Mouse (Mus musculus) spleen, embryonic (tissue): ENCODE results near the gene Kif21b.

Source experiments
- CTCF ChIA-PET: fragments of 350-600 bp; sonication (Branson Sonifier 250); formaldehyde crosslinking; loops from one replicate; lab custom pipeline; 2022; lab: Charles Lee

The Kif21b gene

DNA sequence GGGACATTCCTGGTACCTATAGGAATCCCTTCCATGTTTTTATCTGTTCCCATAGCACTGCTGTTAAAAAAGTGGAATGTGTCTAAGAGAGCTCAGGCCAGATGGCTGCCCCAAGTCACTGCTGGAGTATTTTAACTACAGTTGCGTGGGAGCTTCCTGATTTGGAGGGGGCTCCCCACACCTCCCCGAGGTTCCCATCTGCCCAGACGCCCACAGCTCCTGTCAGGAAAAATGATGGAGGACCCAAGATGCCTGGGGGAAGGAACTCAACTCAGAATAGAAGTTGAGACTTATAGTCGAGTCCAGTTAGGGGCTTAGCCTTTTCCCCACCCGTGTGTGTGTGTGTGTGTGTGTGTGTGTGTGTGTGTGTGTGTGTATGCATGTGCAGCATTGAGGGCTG lies 2.8 kb upstream of the Kif21b start:
- CTCF ChIA-PET = interaction anchor here (0.7 to 1.7 kb wide), 3 partner anchors 13 to 213 kb away, joined by 4 to 8 read pairs (median 4); no protein-coding TSS in a partner anchor

DNA sequence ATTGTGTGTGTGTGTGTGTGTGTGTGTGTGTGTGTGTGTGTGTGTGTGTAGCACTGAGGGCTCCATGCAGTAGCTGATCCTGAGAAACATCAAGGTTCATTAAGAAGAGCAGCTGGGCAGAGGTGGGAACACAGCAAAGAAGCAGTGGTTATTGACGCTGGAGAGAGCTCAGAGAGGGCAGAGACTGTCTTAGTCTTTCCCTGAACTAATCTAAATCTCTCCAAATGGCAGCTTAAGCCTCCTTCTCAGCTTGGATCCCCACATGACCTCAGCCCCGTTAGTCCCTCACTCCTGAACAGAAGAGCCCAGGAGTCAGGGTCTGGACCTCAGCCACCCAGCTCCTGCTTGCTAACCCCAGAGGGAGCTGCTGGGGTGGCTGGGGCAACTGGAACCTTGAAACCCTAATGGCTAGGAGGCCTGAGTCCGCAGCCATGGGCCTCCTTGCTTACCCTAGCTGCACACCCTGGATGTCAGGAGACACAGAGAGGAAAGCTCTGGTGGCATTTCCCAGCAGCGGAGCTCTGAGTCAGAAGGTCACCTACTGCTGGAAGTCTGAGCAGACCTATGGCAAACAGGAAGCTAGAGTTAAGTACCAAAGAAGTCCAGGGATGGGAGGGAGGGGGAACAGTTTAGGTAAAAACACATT lies 2.1 kb upstream of the Kif21b start:
- CTCF ChIA-PET = interaction anchor here (0.5 to 2.4 kb wide), 4 partner anchors 10 to 53 kb away, joined by 4 to 8 read pairs (median 4); no protein-coding TSS in a partner anchor

DNA sequence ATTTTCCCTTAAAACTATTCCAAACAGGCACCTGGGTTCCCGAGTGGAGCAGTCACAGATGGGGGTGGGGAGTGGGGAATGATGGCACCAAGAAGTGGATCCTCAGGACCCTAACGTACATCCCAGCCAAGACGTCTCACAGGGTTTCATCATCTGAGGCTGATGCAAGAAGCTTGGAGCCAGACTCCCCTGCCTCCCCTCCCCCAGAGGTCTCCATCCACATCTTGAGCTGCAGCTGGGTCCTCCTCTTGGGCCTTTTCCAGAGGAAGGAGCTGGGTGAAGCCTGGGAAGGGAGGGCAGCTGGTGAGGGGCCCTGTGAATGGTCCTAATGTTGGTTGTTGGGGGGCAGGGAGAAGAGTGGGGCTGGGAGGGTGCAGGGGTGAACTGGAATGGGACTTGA lies 1.1 kb upstream of the Kif21b start:
- CTCF ChIA-PET = interaction anchor here (0.6 to 2.4 kb wide), 4 partner anchors 9 to 15 kb away, joined by 4 to 8 read pairs (median 4); no protein-coding TSS in a partner anchor

GRCm38 (mm10) chr1:136131603-136132291 lies 558 bp downstream of the Kif21b start:
- CTCF ChIA-PET = no interaction called here

GRCm38 (mm10) chr1:136132386-136133201 lies 1.4 kb downstream of the Kif21b start:
- CTCF ChIA-PET = no interaction called here

DNA sequence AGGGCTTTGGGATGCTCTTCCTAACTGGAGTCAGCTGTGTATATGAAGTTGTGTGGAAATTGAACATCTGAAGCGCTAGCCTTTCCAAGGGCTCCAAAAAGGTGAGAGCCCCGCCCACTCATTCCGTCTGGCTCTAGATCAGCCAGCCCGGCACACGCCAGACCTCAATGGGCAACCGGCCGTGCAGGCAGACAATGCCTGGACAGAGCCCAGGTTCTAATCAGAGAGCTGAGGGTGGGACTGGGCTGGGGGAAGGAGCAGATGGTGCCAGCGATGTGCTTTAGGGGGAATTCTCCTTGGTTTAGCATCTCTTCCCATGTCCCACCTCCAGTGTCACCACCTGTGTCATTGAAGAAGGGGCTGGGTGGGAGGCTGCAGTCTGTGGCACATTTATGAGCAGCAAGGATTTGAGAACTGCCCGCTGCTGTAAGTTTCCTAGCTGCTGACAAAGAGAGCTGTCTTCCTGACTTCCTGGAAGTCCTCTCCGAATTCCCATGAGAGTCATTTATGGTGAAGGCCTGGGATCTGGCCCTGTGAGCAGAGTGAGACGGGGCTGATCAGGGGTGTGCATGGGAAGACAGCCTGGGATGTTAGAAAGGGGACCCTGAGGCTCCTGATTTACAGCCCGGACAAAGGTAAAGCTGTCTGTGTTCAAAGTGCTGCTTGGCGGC lies 2.5 kb downstream of the Kif21b start:
- CTCF ChIA-PET = no interaction called here

GRCm38 (mm10) chr1:136134547-136134946 lies 3.4 kb downstream of the Kif21b start:
- CTCF ChIA-PET = interaction anchor here (0.6 kb wide), 1 partner anchor 24 kb away, joined by 4 read pairs; no protein-coding TSS in a partner anchor

DNA sequence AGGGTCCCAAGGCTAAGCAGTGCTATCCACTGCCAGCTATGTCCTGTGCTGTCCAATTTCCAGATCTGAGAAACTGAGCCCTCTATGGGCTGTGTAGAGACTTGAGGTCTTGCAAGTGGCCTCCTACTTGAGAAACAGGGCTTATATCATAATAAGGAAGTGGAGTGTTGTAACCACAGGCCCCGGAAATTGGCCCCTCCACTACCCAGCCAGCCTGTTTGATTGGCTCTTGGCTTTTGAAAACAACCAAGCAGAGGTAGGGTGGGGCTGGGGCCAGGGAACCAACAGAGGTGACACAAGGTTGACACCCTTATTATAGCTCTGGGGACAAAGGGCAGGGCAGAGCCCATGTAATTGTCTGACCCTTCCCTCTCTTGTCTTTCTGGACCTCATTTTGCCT lies 3.9 kb downstream of the Kif21b start:
- CTCF ChIA-PET = no interaction called here

- CTCF ChIA-PET = no interaction called here
These were observed 4.7 kb downstream of the Kif21b start for GRCm38 (mm10) chr1:136135777-136136444.

- CTCF ChIA-PET = no interaction called here
These were observed 5.4 kb downstream of the Kif21b start for GRCm38 (mm10) chr1:136136547-136136946.

DNA sequence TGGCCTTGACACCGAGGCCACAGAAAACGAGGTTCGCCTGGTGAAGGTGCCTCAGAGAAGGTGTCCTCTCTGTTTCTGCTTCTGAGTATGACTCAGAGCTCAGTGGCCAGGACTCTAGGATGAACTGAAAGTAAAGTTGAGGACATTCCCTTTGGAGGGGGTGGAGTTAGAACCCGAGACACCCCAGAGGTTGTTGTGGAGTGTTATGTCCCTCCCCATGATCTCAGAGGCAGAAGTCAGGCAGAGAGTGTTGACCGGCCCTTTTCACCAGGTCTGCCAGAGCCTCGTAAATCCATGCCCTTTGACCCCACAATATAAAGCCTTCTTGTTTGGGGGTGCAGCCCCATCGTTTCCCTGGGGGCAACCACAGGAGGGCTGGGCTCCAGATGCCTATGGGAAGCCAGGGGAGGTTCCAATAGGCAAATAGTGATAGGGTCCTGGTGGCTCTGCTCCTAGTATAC lies 5.9 kb downstream of the Kif21b start:
- CTCF ChIA-PET = no interaction called here

DNA sequence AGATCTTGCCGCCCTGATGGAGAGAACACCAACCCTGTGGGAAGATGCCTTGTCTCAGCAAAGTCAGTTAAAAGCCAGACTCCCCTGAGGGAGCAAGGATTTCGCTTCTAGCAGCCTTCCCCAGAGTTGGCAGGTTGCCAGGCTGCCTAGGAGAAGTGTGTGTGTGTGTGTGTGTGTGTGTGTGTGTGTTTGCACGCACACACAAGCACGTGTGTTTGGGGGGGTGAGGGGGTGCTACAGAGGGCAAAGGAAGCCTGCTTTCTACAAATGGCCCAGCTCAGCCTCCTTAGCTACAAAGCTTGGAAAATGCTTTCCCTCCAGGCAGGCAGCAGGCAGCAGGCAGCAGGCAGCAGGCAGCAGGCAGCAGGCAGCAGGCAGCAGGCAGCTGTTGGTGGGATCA lies 6.4 kb downstream of the Kif21b start:
- CTCF ChIA-PET = no interaction called here

GRCm38 (mm10) chr1:136138191-136138830 lies 7.1 kb downstream of the Kif21b start:
- CTCF ChIA-PET = interaction anchor here (1.0 to 1.6 kb wide), 2 partner anchors 8 to 36 kb away, joined by 3 to 8 read pairs; no protein-coding TSS in a partner anchor

- CTCF ChIA-PET = interaction anchor here (1.6 kb wide), 1 partner anchor 10 kb away, joined by 8 read pairs; no protein-coding TSS in a partner anchor
These were observed 8.9 kb downstream of the Kif21b start for GRCm38 (mm10) chr1:136139990-136140640.

- CTCF ChIA-PET = interaction anchor here (0.8 kb wide), 1 partner anchor 24 kb away, joined by 3 read pairs; no protein-coding TSS in a partner anchor
These were observed 10.2 kb downstream of the Kif21b start for GRCm38 (mm10) chr1:136141176-136141950.

DNA sequence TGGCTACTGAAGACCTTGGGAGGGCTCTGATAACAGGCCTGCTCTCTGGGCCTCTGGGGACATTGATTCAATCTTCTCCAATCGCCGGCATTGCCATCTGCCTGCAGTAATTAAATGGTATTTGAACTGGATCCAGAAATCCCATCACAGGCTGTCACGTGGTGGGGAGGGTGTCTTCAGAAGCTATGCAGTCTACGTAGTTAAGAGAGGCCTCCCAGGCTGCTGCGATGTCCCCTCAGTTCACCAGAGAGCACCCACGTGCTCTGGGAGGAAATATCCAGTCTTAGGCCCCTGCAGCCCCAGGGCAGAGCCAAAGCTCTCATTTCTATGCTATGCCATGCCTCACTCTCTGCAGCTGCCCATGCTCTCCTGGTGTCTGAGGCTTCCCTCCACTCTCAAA lies 11.1 kb downstream of the Kif21b start:
- CTCF ChIA-PET = interaction anchor here (0.8 kb wide), 1 partner anchor 23 kb away, joined by 3 read pairs; no protein-coding TSS in a partner anchor

- CTCF ChIA-PET = no interaction called here
These were observed 12.3 kb downstream of the Kif21b start for GRCm38 (mm10) chr1:136143514-136143913.

GRCm38 (mm10) chr1:136149702-136150101 lies 18.5 kb downstream of the Kif21b start:
- CTCF ChIA-PET = no interaction called here

GRCm38 (mm10) chr1:136151371-136151770 lies 20.2 kb downstream of the Kif21b start:
- CTCF ChIA-PET = no interaction called here
